Mouse (Mus musculus): ENCODE measurements at regions not wholly inside any gene's neighbourhood (a gene's known extent, or its start where the extent isn't known, plus 50 kb on each side); places are given as distances from the start of the nearest gene placed in this dataset.

DNA sequence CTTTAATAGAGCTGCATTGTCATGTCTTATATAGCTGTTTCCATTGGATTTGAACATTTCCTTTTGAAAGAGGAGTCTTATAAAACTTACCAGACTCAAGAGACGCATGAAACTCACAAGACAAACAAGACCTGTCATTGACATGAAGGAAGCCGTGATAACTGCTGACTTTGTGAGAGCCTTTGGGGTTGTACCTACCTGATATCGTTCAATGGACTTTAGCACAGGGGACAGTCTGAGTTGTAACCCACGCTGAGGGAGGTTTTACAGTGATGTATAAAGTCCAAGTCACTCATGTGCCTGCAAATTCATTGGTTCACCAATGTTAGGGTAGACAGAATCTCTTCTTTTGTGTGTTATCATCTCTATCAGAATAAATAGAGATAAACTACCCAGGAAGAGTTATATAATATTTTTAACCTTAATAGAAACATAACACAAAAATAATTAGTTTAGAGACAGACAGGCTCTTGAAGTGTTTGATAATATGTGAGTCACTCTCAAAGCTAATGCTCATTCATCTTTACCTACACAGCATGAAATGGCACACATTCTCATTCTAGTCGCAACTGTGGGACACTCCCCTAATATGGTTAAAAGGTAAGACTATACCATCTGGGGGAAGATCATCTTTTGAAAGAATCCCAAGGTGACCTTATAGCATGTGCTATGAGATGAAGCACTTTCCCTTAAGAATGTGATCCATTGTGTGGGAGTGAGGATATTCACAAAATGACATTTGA is 54.4 kb upstream of the Mrps30 start:
- Histone ChIP-seq H3K9me3 (replicated peaks; ENCODE audit: control insufficient read depth, low read length) (no peaks in the 10 kb centered on the region), H3K4me2 (ENCODE audit: low read length) (no peak overlapping the region), H3K27me3 (replicated peaks; ENCODE audit: control insufficient read depth, insufficient read depth, low read length) (no peaks in the 10 kb centered on the region), H3K36me3 (ENCODE audit: control insufficient read depth, insufficient read depth, low read length) (no peaks in the 10 kb centered on the region), H3K4me3 (ENCODE audit: low read depth, low read length) (no peak overlapping the region), H3K9ac (ENCODE audit: low read length) (no peak overlapping the region), H3K4me1 (ENCODE audit: control insufficient read depth, insufficient read depth, low read length) (no peaks in the 10 kb centered on the region), H3K27ac (ENCODE audit: low read depth, low read length) (no peak overlapping the region)
- ATAC-seq, result no peak
- DNase-seq (ENCODE audit: low spot score), result no peak
- 92% methylated on average over 5 of the region's 5 CpGs for WGBS

Data from forebrain, embryonic 14.5 days (tissue).